Mouse (Mus musculus) cortical plate, adult 2 months (tissue): ENCODE measurements around the gene Iltifb.
"Not testable (repeated sequence)": the region's sequence is repeated elsewhere in the genome, so short reads cannot be mapped to it uniquely, and the experiment has no call there.

Source experiments
- CTCF ChIP-seq: fragments of 200-500 bp; IDR thresholded peaks from 2 replicates; pipeline ENCODE4 v1.5.1; 2011; ENCODE audit warnings: mild to moderate bottlenecking, control low read depth, low read length; ENCODE audit not compliant: insufficient read depth; ENCODE audit errors: extremely low read depth
- POLR2A ChIP-seq: fragments of 200-500 bp; IDR thresholded peaks from 2 replicates; pipeline ENCODE4 v1.6.1; 2011; ENCODE audit warnings: mild to moderate bottlenecking, low read length, control low read depth; ENCODE audit not compliant: insufficient read depth; ENCODE audit errors: extremely low read depth

DNA sequence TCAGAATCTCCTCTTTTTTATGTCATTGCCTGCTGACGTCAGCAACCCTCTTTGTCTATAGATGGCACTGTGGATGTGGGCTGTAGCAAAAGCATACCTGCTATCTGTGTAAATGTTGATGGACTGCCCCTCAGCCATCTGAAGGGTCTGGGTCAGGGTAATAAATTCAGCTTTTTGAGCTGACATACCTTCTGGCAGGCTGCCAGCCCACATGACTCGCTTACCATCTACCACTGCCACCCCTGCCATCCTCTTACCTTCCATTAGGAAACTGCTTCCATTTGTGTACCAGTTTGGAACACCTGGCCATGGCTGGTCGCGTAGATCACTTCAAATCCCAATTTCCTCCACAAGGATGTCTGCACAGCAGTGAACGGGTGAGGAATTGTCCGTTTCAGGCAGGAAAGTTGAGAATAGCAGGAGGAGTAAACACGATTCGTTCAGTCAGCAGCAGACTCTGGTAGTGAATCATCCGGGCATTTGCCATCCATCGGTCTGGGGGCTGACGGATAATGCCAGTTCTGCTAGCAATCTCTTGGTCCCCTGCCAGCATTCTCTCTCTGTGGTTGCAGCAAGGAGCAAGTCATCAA, 45.7 kb downstream of the Iltifb start:
- not testable (repeated sequence) for TF ChIP-seq POLR2A, CTCF
